Mouse (Mus musculus) myocyte (in vitro differentiated cells): Measurements from ENCODE around the gene Zfp977. TPM values are rescaled to one million over a fixed set of nuclear protein-coding genes. Genes with fewer than 3 reads are reported as not detected.
"Not testable (repeated sequence)": the region's sequence is repeated elsewhere in the genome, so short reads cannot be mapped to it uniquely, and the experiment has no call there.

Experiments used
- H3K27me3 ChIP-seq: one replicate; pipeline ENCODE4 v1.6.1; 2011; ENCODE audit not compliant: control insufficient read depth, insufficient read depth, insufficient read length
- H3K36me3 ChIP-seq: one replicate; pipeline ENCODE4 v1.6.1; 2011; ENCODE audit not compliant: control insufficient read depth, insufficient read depth
- H3K4me2 ChIP-seq: one replicate; pipeline ENCODE4 v1.6.1; 2011; ENCODE audit warnings: low read depth, control low read depth
- H3K4me3 ChIP-seq: one replicate; pipeline ENCODE4 v1.5.1; 2011; ENCODE audit warnings: mild to moderate bottlenecking, control low read depth, moderate library complexity
- H3K79me2 ChIP-seq: one replicate; pipeline ENCODE4 v1.6.1; 2011; ENCODE audit not compliant: control insufficient read depth, insufficient read depth
- H3ac ChIP-seq: one replicate; pipeline ENCODE4 v1.6.1; 2011; ENCODE audit not compliant: control insufficient read depth, insufficient read length
- CEBPB ChIP-seq: IDR thresholded peaks from 2 replicates; pipeline ENCODE4 v1.6.1; 2011; ENCODE audit warnings: mild to moderate bottlenecking, moderate library complexity; ENCODE audit not compliant: poor library complexity, insufficient read depth, severe bottlenecking
- E2F4 ChIP-seq: IDR thresholded peaks from one replicate; pipeline ENCODE4 v1.6.1; 2011; ENCODE audit warnings: mild to moderate bottlenecking, control low read depth, moderate library complexity; ENCODE audit not compliant: insufficient read depth
- MAX ChIP-seq: IDR thresholded peaks from one replicate; pipeline ENCODE4 v1.6.1; 2011; ENCODE audit warnings: low read depth, mild to moderate bottlenecking, control low read depth
- MYOD1 ChIP-seq, 3 experiments: IDR thresholded peaks; one replicate each; pipeline ENCODE4 v1.6.1; 2011; ENCODE audit warnings: control low read depth in 2 of 3, low read depth in 2 of 3, mild to moderate bottlenecking in 2 of 3, moderate library complexity in 1 of 3; ENCODE audit not compliant: insufficient read length in 2 of 3, control insufficient read depth in 1 of 3
- MYOG ChIP-seq, 3 experiments: IDR thresholded peaks; one replicate each; pipeline ENCODE4 v1.6.1; 2011; ENCODE audit warnings: control low read depth in 2 of 3, low read depth in 2 of 3, mild to moderate bottlenecking in 2 of 3; ENCODE audit not compliant: insufficient read length in 2 of 3, control insufficient read depth in 1 of 3, insufficient read depth in 1 of 3
- POLR2A ChIP-seq: IDR thresholded peaks from one replicate; pipeline ENCODE4 v1.6.1; 2011; ENCODE audit warnings: low read depth, mild to moderate bottlenecking, control low read depth, moderate library complexity; ENCODE audit not compliant: insufficient read length
- POLR2AphosphoS2 ChIP-seq: IDR thresholded peaks from one replicate; pipeline ENCODE4 v1.6.1; 2011; ENCODE audit warnings: low read depth, control low read depth; ENCODE audit not compliant: insufficient read length
- REST ChIP-seq: IDR thresholded peaks from one replicate; pipeline ENCODE4 v1.6.1; 2011; ENCODE audit warnings: mild to moderate bottlenecking, control low read depth, moderate library complexity; ENCODE audit not compliant: insufficient read depth, insufficient read length
- SRF ChIP-seq: IDR thresholded peaks from one replicate; pipeline ENCODE4 v1.6.1; 2011; ENCODE audit warnings: low read depth; ENCODE audit not compliant: control insufficient read depth, insufficient read length
- TCF12 ChIP-seq: IDR thresholded peaks from one replicate; pipeline ENCODE4 v1.6.1; 2011; ENCODE audit warnings: mild to moderate bottlenecking, control low read depth; ENCODE audit not compliant: poor library complexity, insufficient read depth, severe bottlenecking
- TCF3 ChIP-seq: IDR thresholded peaks from one replicate; pipeline ENCODE4 v1.6.1; 2011; ENCODE audit warnings: low read depth, control low read depth; ENCODE audit not compliant: insufficient read length
- USF1 ChIP-seq: IDR thresholded peaks from one replicate; pipeline ENCODE4 v1.6.1; 2011; ENCODE audit warnings: low read depth, mild to moderate bottlenecking, control low read depth, moderate library complexity
- polyA plus RNA-seq: library from polyadenylated mRNA; unstranded; fragments of >200 nt; fragmentation: generic; extraction: Trizol; gene quantifications from one replicate; pipeline ENCODE4 v1.2.1, GENCODE M21; 2012; ENCODE audit warnings: missing spikeins

The Zfp977 gene
- polyA plus RNA-seq = 0.31 TPM

DNA sequence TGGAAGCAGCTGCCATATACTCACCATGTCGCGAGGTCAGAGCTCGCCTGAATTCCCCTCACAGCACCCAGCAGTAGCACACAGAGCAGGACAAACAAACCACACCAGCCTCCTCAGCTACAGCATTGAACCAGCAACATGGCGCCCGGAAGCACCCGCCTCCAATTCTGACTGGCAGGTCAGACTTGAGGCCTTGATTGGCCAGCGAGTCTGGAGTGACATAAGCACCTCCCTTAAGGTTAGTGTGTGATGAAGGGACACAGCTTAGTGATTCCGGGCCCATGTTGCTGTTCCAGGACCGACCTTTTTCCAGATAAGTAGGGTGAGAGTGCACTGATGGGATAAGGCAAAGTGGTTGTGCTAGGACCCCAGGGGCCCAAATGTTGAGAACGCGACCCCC, at the start of gene Zfp977:
TSS of gene Zfp977 (minus strand) at position 135 of the 400 bp plus-strand sequence.
- H3K27me3 ChIP-seq, H3K79me2 ChIP-seq, H3K4me3 ChIP-seq, H3K4me2 ChIP-seq, H3ac ChIP-seq, H3K36me3 ChIP-seq: not testable (repeated sequence)

DNA sequence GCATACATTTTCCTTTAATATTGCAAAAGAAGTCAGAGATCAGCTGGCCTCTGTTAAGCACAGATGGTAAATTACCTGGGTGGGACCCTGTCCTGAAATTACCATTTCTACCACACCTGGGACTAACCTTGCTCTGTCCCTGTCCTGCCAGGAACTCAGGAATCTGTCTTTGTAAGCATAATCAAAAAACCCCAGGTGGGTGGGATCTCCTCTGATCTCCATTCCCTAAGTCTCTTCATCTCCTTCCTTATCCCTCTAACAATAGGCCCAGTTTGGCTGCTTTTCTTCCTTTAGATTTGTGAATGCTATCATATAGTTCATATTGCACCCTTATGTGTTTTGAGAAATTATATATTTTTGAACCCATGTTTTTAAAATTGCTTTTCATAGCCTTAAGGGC, 38.7 kb upstream of the Zfp977 start:
- H3K4me3 ChIP-seq, H3ac ChIP-seq, H3K4me2 ChIP-seq, H3K27me3 ChIP-seq, H3K36me3 ChIP-seq, H3K79me2 ChIP-seq: not testable (repeated sequence)

DNA sequence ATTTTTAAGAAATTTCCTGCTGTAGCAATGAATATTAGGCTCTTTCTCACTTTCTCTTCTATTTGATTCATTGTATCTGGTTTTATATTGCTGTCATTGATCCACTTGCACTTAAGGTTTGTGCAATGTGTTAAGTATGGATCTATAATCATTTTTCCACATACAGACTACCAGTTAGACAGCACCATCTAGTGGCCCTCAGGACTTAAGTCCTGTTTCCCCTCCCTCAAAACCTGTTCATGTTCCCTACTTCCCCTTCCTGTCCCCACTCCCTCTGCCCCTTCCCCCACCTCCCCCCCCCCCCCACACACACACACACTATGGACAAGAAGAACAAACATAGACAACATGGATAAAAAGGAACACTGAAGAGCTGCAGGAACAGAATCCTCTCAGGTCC, 3.3 kb upstream of the Zfp977 start:
- H3K79me2 ChIP-seq, H3ac ChIP-seq, H3K4me2 ChIP-seq, H3K36me3 ChIP-seq, H3K4me3 ChIP-seq, H3K27me3 ChIP-seq: not testable (repeated sequence)

DNA sequence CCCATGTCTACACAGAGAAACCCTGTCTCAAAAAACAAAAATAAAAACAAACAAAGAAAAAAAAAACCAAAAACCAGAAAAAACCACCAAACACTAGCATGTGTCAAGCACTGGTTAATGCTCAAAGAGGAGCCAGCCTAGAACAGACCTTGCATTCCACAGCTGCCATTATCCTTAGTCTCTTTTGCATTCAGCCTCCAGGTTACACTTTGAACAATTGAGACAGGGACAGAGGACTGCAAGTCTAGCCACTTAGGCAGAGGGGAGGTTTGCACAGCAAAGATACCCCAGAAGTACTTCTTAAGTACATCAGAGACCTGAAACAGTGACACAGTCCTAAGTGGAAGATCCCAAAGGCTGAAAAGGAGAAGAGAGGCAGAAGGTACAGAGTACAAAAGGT, 1.0 kb downstream of the Zfp977 start:
- not testable (repeated sequence) for H3K36me3 ChIP-seq, H3K4me2 ChIP-seq, H3K27me3 ChIP-seq, H3K4me3 ChIP-seq, H3K79me2 ChIP-seq, H3ac ChIP-seq

DNA sequence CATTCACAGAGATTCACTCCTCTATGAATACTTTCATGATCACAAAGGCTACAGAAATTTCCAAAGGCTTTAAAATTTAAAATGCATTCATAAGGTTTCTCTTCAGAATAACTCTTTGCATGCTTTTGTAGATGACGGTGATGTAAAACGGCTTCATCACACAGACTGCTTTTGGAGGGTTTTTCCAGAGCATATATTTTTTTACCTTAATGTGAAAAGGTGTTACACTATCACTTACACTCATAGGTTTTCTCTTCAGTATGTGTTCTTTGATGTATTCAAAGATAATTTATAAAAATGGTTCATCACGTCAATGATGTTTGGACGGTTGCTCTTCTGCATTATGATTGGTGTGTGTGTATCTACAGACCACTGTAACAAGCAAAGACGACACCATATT, 13.9 kb downstream of the Zfp977 start, which contains the start of gene Gm21028:
TSS of gene Gm21028 (minus strand) at position 101 of the 400 bp plus-strand sequence.
- Histone ChIP-seq H3K79me2 (no peaks in the 10 kb centered on the region), H3K27me3 (no peaks in the 10 kb centered on the region), H3K36me3 (no peaks in the 10 kb centered on the region), H3K4me2 (no peak within 1 kb of the TSS), H3ac (no peak within 1 kb of the TSS), H3K4me3 (no peak within 1 kb of the TSS)
- TF ChIP-seq REST (no peak), MAX (no peak), E2F4 (no peak), CEBPB (no peak), TCF3 (no peak), POLR2A (no peak), USF1 (no peak), SRF (no peak), MYOG (IDR thresholded peaks at IDR 0.05; ENCODE audit: control insufficient read depth in 1 of 3, insufficient read depth in 1 of 3, insufficient read length in 2 of 3, low read depth in 2 of 3) (no peak), POLR2AphosphoS2 (no peak), TCF12 (no peak), MYOD1 (IDR thresholded peaks at IDR 0.05; ENCODE audit: control insufficient read depth in 1 of 3, insufficient read length in 2 of 3, low read depth in 2 of 3) (no peak)

DNA sequence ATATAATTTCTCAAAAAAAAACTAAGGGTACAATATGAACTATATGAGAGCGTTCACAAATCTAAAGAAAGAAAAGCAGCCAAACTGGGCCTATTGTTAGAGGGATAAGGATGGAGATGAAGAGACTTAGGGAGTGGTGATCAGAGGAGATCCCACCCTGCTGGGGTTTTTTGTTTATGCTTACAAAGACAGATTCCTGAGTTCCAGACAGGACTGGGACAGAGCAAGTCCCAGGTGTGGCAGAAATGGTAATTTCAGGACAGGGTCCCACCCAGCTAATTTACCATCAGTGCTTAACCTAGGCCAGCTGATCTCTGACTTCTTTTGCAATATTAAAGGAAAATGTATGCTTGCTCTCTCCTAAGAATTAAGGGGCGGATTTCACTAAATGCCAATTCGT, 40.6 kb downstream of the Zfp977 start:
- no peak overlapping the region for H3K4me3 ChIP-seq
- no peaks in the 10 kb centered on the region for H3K27me3 ChIP-seq
- no peak overlapping the region for H3ac ChIP-seq
- no peak overlapping the region for H3K4me2 ChIP-seq
- no peaks in the 10 kb centered on the region for H3K79me2 ChIP-seq
- no peaks in the 10 kb centered on the region for H3K36me3 ChIP-seq
- TF ChIP-seq TCF12 (no peak), TCF3 (no peak), E2F4 (no peak), MYOD1 (IDR thresholded peaks at IDR 0.05; ENCODE audit: control insufficient read depth in 1 of 3, insufficient read length in 2 of 3, low read depth in 2 of 3) (no peak), SRF (no peak), CEBPB (no peak), REST (no peak), POLR2A (no peak), MYOG (IDR thresholded peaks at IDR 0.05; ENCODE audit: control insufficient read depth in 1 of 3, insufficient read depth in 1 of 3, insufficient read length in 2 of 3, low read depth in 2 of 3) (no peak), MAX (no peak), POLR2AphosphoS2 (no peak), USF1 (no peak)

Other genes with a start within 250 kb of the Zfp977 start
- gene 4933421I07Rik, start 144.4 kb downstream of the Zfp977 start, polyA plus RNA-seq = not detected
- 1.8 TPM for gene Zfp141, start 86.8 kb downstream of the Zfp977 start, polyA plus RNA-seq
- gene Gm21028, start 14.0 kb downstream of the Zfp977 start, polyA plus RNA-seq = not detected
- 0.18 TPM for gene Zfp976, start 50.0 kb upstream of the Zfp977 start, polyA plus RNA-seq
- 0.41 TPM for gene Zfp975, start 100.2 kb upstream of the Zfp977 start, polyA plus RNA-seq
- gene Gm17067, start 134.5 kb upstream of the Zfp977 start, polyA plus RNA-seq = 0.02 TPM
- gene Vmn2r62, start 201.0 kb upstream of the Zfp977 start, polyA plus RNA-seq = not detected